Mouse (Mus musculus) hindbrain, embryonic 16.5 days (tissue): ENCODE measurements around the gene 1700010I14Rik. TPM values are rescaled to one million over a fixed set of nuclear protein-coding genes. Genes with fewer than 3 reads are reported as not detected.
A peak's percentile ranks its signal among the peaks of the same experiment; 100 is the strongest.

Experiments used
- ATAC-seq: fragments of 200-750 bp; cut with Nextera tagmentation; 2 replicates; pipeline ENCODE4 v1.8.0; 2017; ENCODE audit warnings: moderate TSS enrichment, moderate library complexity
- H3K27ac ChIP-seq: fragments of 300-500 bp; sonication (generic); 2 replicates; pipeline ENCODE4 v1.5.1; 2014; ENCODE audit warnings: low read depth, mild to moderate bottlenecking, control low read depth, low read length, moderate library complexity
- H3K27me3 ChIP-seq: fragments of 300-500 bp; sonication (generic); replicated peaks from 2 replicates; pipeline ENCODE4 v1.6.1; 2014; ENCODE audit warnings: low read length; ENCODE audit not compliant: control insufficient read depth, insufficient read depth
- H3K36me3 ChIP-seq: fragments of 300-500 bp; sonication (generic); 2 replicates; pipeline ENCODE4 v1.6.1; 2014; ENCODE audit warnings: mild to moderate bottlenecking, low read length, moderate library complexity, mixed read lengths; ENCODE audit not compliant: control insufficient read depth, insufficient read depth
- H3K4me1 ChIP-seq: fragments of 300-500 bp; sonication (generic); 2 replicates; pipeline ENCODE4 v1.6.1; 2014; ENCODE audit warnings: low read depth, low read length; ENCODE audit not compliant: control insufficient read depth, insufficient read depth
- H3K4me2 ChIP-seq: fragments of 300-500 bp; sonication (generic); 2 replicates; pipeline ENCODE4 v1.6.1; 2014; ENCODE audit warnings: mild to moderate bottlenecking, low read length, control low read depth, moderate library complexity
- H3K4me3 ChIP-seq: fragments of 300-500 bp; sonication (generic); 2 replicates; pipeline ENCODE4 v1.5.1; 2014; ENCODE audit warnings: mild to moderate bottlenecking, low read length, control low read depth, moderate library complexity
- H3K9ac ChIP-seq: fragments of 300-500 bp; sonication (generic); 2 replicates; pipeline ENCODE4 v1.6.1; 2014; ENCODE audit warnings: low read depth, mild to moderate bottlenecking, control low read depth, low read length, moderate library complexity
- H3K9me3 ChIP-seq: fragments of 300-500 bp; sonication (generic); 2 replicates; pipeline ENCODE4 v1.6.1; 2014; ENCODE audit warnings: mild to moderate bottlenecking, low read length, moderate library complexity; ENCODE audit not compliant: control insufficient read depth
- WGBS: fragments of 180-500 bp; shearing (Covaris S2); extraction: QIAGEN DNeasy Blood & Tissue Kit; methylation state at CpG from one replicate; pipeline ENCODE4 v1.1.7; 2014; 5-methylcytosine and 5-hydroxymethylcytosine counted together
- polyA plus RNA-seq: library from polyadenylated mRNA; unstranded; fragments of >200 nt; fragmentation: Nextera tagmentation; extraction: Ambion mirVana; gene quantifications from 2 replicates; pipeline ENCODE4 v1.2.1, GENCODE M21; 2015

1700010I14Rik gene
- polyA plus RNA-seq, 1 experiment from 2014 or later: 2.4 TPM

DNA sequence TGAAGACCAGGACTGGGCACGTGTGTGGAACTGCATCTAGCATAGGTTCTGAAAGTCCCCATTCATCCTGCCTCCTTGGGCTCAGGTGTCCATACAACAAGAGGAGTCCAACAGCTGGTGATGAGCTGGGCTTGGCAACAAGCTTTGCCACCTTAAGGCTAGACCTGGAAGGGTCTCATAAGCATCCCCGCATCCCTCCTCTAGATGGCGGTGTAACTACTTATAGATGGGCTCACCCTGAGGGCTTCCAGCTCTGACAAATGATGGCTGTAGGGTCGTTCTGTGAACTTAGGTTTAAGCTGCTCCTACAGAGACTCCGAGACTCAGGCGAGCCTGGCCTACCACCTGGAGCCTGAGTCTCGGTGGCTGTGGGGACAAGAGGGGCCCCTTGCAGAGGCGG lies 3.0 kb downstream of the 1700010I14Rik start:
- Histone ChIP-seq H3K36me3 (no peaks in the 10 kb centered on the region), H3K4me3 (no peak overlapping the region), H3K27ac (no peak overlapping the region), H3K27me3 (no peaks in the 10 kb centered on the region), H3K4me1 (peaks cover 7% of the 10 kb centered on the region), H3K4me2 (no peak overlapping the region), H3K9me3 (no peaks in the 10 kb centered on the region), H3K9ac (no peak overlapping the region)
- ATAC-seq: no peak
- 30% methylated on average over 8 of the region's 8 CpGs for WGBS

DNA sequence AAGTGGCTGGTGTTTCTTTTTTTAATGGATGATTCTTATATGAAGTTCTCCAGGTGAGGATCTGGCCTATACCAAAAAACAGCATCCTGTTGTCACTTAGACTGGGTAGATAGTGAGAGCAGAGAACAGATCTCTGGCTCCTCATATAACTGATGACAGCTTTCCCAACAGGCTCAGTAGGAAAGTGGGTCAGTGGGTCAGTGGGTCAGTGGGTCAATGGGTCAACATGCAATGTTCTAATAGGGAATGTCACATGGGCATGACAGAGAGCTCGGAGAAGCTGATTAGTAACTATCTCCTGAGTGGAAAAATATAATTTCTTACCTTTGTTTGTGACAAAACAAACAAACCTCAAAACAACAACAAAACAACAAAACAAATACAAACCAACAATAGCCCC lies 7.2 kb downstream of the 1700010I14Rik start:
- 67% methylated on average over 1 of the region's 1 CpGs for WGBS
- H3K4me2 ChIP-seq: no peak overlapping the region
- H3K9ac ChIP-seq: no peak overlapping the region
- H3K4me3 ChIP-seq: no peak overlapping the region
- H3K27me3 ChIP-seq: no peaks in the 10 kb centered on the region
- H3K9me3 ChIP-seq: 0 out of 2 replicates have a peak, but pooled peaks cover 2% of the 10 kb centered on the region
- no peak for ATAC-seq
- H3K4me1 ChIP-seq: no peaks in the 10 kb centered on the region; the same call in 1 of the 2 replicates
- H3K27ac ChIP-seq: no peak overlapping the region
- H3K36me3 ChIP-seq: no peaks in the 10 kb centered on the region

DNA sequence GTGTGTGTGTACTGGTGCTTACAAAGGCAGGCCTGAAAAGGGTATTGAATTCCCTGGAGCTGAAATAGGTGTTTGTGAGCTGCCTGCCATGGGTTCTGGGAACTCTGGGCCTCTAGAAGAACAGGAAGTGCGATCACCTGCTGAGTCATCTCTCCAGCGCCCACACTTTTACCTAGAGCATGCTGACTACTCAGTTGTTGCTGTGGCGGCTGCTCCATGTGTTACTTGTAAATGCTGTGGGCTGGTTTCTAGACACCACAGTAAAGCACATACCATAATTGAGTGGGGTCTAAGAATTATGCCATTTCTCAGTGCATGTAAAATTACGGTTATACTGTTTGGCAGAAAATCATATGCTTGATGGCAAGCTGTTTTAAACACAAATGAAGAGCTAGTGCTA lies 14.3 kb downstream of the 1700010I14Rik start:
- Histone ChIP-seq H3K27me3 (no peaks in the 10 kb centered on the region), H3K4me2 (no peak overlapping the region), H3K4me3 (no peak overlapping the region), H3K36me3 (no peaks in the 10 kb centered on the region), H3K4me1 (no peaks in the 10 kb centered on the region), H3K9ac (no peak overlapping the region), H3K9me3 (0 out of 2 replicates have a peak, but pooled peaks cover 2% of the 10 kb centered on the region), H3K27ac (no peak overlapping the region)
- ATAC-seq: no peak
- 73% methylated on average over 4 of the region's 4 CpGs for WGBS

DNA sequence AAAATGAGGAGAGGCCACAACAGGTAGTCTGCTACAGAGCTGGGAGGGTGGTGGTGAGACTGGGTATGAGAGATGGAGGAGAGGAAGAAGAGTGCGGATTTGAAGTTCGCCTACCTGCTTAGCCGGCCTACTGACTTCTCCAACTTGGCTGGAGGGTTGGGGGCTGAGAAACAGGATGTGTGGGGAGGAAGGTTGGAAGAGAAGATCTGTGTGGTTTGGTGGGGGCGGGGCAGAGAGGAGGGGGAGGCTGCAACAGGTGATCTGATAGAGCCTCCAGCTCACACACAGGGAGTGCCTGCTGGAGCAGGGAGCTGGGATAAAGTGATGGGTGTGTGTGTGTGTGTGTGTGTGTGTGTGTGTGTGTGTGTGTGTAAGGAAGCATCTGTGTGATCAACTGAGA lies 16.4 kb downstream of the 1700010I14Rik start:
- Histone ChIP-seq H3K9ac (no peak overlapping the region), H3K36me3 (no peaks in the 10 kb centered on the region), H3K4me1 (no peaks in the 10 kb centered on the region), H3K27me3 (no peaks in the 10 kb centered on the region), H3K4me2 (no peak overlapping the region), H3K9me3 (0 out of 2 replicates have a peak, but pooled peaks cover 2% of the 10 kb centered on the region), H3K4me3 (no peak overlapping the region), H3K27ac (no peak overlapping the region)
- 93% methylated on average over 4 of the region's 4 CpGs for WGBS
- ATAC-seq: no peak

DNA sequence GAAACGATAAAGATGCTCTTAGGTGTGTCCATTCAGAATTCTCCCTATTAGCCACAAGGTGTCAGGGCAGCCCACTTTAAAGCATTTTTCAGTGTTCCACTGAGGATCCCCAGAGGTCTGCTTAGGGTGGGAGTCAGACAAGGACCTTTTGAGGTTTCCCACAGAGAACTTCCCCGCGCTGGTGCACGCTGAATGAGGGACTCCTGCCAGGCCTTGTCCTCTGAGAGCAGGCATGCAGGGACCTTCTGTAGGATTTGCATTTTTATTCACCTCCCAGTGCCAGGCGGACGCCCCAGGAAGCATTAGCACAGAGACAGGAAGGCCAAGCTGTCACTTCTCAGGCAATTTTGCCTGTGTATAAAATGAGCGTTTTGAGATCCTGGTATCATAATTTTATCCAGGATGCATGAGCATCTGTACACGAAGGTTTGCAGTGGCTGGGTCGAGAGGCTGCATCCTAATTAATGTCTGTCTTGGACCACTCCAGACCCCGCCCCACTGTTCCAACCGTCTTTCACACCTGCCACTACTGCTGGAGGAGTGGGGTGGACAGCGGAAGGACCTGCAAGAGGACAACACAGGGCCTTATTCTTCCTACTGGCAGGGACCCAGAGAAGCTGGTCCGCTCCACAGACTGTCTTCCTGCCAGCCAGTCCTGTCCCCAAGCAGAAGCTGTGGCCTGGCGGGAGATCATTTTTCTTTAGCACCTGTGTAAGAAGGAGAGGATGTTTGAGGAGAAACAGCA lies 35.2 kb downstream of the 1700010I14Rik start:
- peak overlapping the region; percentile 46 for H3K27ac ChIP-seq
- H3K9me3 ChIP-seq: no peaks in the 10 kb centered on the region
- no peak overlapping the region for H3K9ac ChIP-seq
- WGBS: 17% methylated on average over 14 of the region's 14 CpGs
- H3K27me3 ChIP-seq: no peaks in the 10 kb centered on the region
- no peaks in the 10 kb centered on the region for H3K36me3 ChIP-seq
- no peak overlapping the region for H3K4me3 ChIP-seq
- H3K4me1 ChIP-seq: peaks cover 9% of the 10 kb centered on the region
- peak overlapping the region; percentile 44 for H3K4me2 ChIP-seq
- ATAC-seq: peak; percentile 88

DNA sequence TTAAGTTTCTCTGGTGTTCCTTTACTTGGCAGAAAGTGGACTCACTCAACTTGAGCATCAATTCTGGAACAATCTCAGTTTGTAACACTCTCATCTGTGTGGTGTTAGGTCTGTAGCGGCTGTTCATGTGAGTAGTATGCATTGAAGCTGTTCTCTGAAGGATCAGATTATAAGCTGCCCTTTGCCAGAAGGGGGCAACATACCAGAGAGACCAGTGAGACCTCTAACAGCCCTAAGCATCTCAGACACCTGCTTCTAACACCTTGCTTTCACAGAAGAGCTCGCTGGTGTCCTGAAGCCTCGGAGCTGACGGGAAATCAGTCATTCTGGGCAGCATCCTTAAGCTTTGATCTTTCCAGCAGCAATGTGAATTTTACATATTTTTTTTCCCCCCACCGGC lies 42.0 kb downstream of the 1700010I14Rik start:
- WGBS: 66% methylated on average over 5 of the region's 5 CpGs
- no peak overlapping the region for H3K27ac ChIP-seq

DNA sequence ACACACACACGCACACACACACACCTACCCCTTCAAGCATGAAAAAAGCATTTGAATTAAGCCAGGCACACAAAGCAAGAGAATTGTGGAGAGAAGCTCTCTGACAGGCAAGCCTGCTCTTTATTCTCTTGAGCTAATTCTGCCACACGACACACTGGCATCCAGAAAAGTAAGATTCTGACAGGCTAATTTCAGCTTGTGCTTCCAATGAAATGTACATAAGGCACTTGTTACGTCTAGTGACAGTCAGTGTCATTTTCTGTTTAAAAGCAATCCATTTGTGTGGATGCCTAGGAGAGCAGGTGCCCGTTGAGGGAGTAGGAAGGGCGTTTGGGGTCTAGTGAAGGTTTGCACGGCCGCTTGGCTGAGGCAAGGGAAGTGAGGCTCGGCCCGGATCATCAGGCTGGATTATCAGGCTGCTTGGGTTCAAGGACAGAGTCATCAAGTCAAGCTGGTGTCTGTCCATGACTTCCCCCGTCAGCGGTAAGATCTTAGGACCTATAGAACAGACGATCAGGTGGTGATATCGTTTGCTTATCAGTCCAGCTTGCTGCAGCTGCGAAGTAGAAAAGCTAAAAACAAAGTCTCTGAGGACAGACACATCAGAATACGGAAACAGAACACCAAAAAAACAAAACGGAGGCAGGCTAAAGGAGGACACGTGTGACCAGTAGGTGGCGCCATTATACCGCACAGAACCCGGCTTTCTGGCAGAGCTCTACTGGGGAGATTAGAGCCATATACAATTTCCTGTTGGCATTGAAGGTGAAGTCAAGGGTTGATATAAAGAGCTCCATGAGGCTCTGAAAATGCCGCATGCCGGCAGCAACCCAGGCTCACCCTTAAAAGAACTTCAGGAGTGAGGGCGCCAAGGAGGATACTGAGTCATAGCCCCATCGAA lies 43.4 kb downstream of the 1700010I14Rik start:
- Histone ChIP-seq H3K27ac (peak overlapping the region; percentile 65), H3K9ac (peak overlapping the region; percentile 28), H3K4me2 (peak overlapping the region; percentile 36), H3K27me3 (no peaks in the 10 kb centered on the region), H3K4me3 (no peak overlapping the region), H3K9me3 (no peaks in the 10 kb centered on the region), H3K4me1 (peaks cover 18% of the 10 kb centered on the region), H3K36me3 (no peaks in the 10 kb centered on the region)
- ATAC-seq: peak; percentile 90
- WGBS: 12% methylated on average over 24 of the region's 24 CpGs

More for the DNA sequence above, 42.0 kb downstream of the 1700010I14Rik start:
- Histone ChIP-seq H3K4me3 (no peak overlapping the region), H3K4me2 (no peak overlapping the region), H3K9me3 (no peaks in the 10 kb centered on the region), H3K27me3 (no peaks in the 10 kb centered on the region), H3K4me1 (peaks cover 18% of the 10 kb centered on the region), H3K9ac (no peak overlapping the region), H3K36me3 (no peaks in the 10 kb centered on the region)
- ATAC-seq: no peak

DNA sequence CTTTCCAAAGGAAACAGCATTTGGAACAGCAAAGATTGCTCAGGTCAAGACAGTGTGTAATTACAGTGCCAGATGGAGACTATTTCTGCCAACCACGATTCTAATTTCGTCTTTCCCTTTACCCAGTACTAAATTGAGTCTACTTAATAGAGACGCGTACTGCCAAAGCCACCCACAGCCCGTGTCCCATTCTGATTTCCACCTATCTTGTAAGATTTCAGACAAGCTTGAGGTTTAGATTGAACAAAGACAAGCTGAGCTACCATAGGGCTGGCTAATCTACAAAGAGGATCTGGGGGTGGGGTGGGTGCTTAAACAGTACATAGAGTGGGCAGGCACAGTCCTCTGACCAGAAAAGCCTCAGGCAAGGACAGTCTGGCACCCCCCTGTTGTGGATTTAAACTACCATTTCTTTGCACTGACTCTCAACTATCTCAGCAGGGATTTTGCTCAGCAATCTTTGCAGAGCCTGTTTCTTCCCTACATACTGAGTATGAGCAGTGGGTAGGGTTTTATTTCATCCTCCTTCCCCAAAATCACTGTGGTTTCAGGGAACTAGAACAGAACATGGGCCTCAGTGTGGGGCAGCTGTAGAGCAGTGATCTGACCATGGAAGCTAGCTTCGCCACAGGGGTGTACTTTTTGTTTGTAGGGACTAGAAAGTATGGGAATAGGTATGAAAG lies 44.4 kb downstream of the 1700010I14Rik start:
- Histone ChIP-seq H3K36me3 (no peaks in the 10 kb centered on the region), H3K27ac (peak overlapping the region; percentile 7), H3K4me1 (peaks cover 15% of the 10 kb centered on the region), H3K4me2 (peak overlapping the region; percentile 36; the same call in 1 of the 2 replicates), H3K9ac (no peak overlapping the region), H3K4me3 (no peak overlapping the region), H3K9me3 (no peaks in the 10 kb centered on the region), H3K27me3 (no peaks in the 10 kb centered on the region)
- ATAC-seq: peak; percentile 65; the same call in 1 of the 2 replicates
- WGBS: 49% methylated on average over 6 of the region's 6 CpGs
